Mouse (Mus musculus) megakaryocyte, embryonic 14.5 days (primary cell): Measurements from ENCODE around the gene Ptgir. TPM values are rescaled to one million over a fixed set of nuclear protein-coding genes. Genes with fewer than 3 reads are reported as not detected.
"Not testable (repeated sequence)": the region's sequence is repeated elsewhere in the genome, so short reads cannot be mapped to it uniquely, and the experiment has no call there.

Source experiments
- H3K27me3 ChIP-seq: replicated peaks from 2 replicates; pipeline ENCODE3; 2012; ENCODE audit warnings: inconsistent platforms
- H3K36me3 ChIP-seq: replicated peaks from 2 replicates; pipeline ENCODE3; 2012; ENCODE audit warnings: low read length, inconsistent platforms, mixed read lengths
- H3K4me1 ChIP-seq: 2 replicates; pipeline ENCODE4 v1.6.1; 2012; ENCODE audit warnings: inconsistent platforms
- H3K4me3 ChIP-seq: replicated peaks from 2 replicates; pipeline ENCODE3; 2012; ENCODE audit warnings: moderate library complexity, mild to moderate bottlenecking, inconsistent platforms
- H3K9me3 ChIP-seq: 2 replicates; pipeline ENCODE4 v1.6.1; 2012; ENCODE audit warnings: inconsistent platforms
- FLI1 ChIP-seq: IDR thresholded peaks from 2 replicates; pipeline ENCODE4 v1.6.1; 2012; ENCODE audit warnings: low read length, inconsistent platforms, mixed read lengths
- GATA1 ChIP-seq: IDR thresholded peaks from 3 replicates; pipeline ENCODE4 v1.6.1; 2012; ENCODE audit warnings: mixed read lengths, low read length, inconsistent platforms, borderline replicate concordance
- polyA plus RNA-seq: library from polyadenylated mRNA; stranded (reverse); fragments of >175 nt; gene quantifications from 2 replicates; pipeline ENCODE4 v1.2.3, GENCODE M21; 2012; ENCODE audit warnings: low replicate concordance; ENCODE audit not compliant: insufficient read depth

Gene Ptgir
- polyA plus RNA-seq, 1 experiment, result 56.9 TPM

GRCm38 (mm10) chr7:16946441-16947348 lies 40.4 kb downstream of the Ptgir start:
- Histone ChIP-seq H3K4me1 (peaks cover 61% of the 10 kb centered on the region), H3K4me3 (peak overlapping the region; percentile 62), H3K9me3 (0 out of 2 replicates have a peak, but pooled peaks cover 4% of the 10 kb centered on the region), H3K27me3 (peaks cover 84% of the 10 kb centered on the region), H3K36me3 (no peaks in the 10 kb centered on the region)
- TF ChIP-seq GATA1 (no peak), FLI1 (no peak)

- Histone ChIP-seq H3K4me3 (peak overlapping the region; percentile 62), H3K27me3 (peaks cover 80% of the 10 kb centered on the region), H3K9me3 (0 out of 2 replicates have a peak, but pooled peaks cover 4% of the 10 kb centered on the region)
Observed at GRCm38 (mm10) chr7:16947349-16947895, 41.1 kb downstream of the Ptgir start.

GRCm38 (mm10) chr7:16947959-16948361 lies 41.7 kb downstream of the Ptgir start:
- TF ChIP-seq GATA1, result no peak
- no peak for TF ChIP-seq FLI1
- no peak overlapping the region for H3K4me3 ChIP-seq
- 0 out of 2 replicates have a peak, but pooled peaks cover 4% of the 10 kb centered on the region for H3K9me3 ChIP-seq
- H3K4me1 ChIP-seq, result peaks cover 71% of the 10 kb centered on the region
- no peaks in the 10 kb centered on the region for H3K36me3 ChIP-seq
- H3K27me3 ChIP-seq, result peaks cover 77% of the 10 kb centered on the region

More at GRCm38 (mm10) chr7:16947349-16947895, 41.1 kb downstream of the Ptgir start:
- TF ChIP-seq GATA1, result no peak
- no peak for TF ChIP-seq FLI1
- peaks cover 68% of the 10 kb centered on the region for H3K4me1 ChIP-seq
- no peaks in the 10 kb centered on the region for H3K36me3 ChIP-seq

GRCm38 (mm10) chr7:16948923-16949458 lies 42.7 kb downstream of the Ptgir start:
- no peak for TF ChIP-seq GATA1
- H3K27me3 ChIP-seq, result peaks cover 66% of the 10 kb centered on the region

GRCm38 (mm10) chr7:16949908-16950841 lies 43.9 kb downstream of the Ptgir start:
- Histone ChIP-seq H3K4me3 (peak overlapping the region; percentile 88), H3K4me1 (peaks cover 70% of the 10 kb centered on the region), H3K27me3 (peaks cover 58% of the 10 kb centered on the region), H3K36me3 (no peaks in the 10 kb centered on the region), H3K9me3 (0 out of 2 replicates have a peak, but pooled peaks cover 2% of the 10 kb centered on the region)
- no peak for TF ChIP-seq FLI1
- no peak for TF ChIP-seq GATA1

More at GRCm38 (mm10) chr7:16948923-16949458, 42.7 kb downstream of the Ptgir start:
- 0 out of 2 replicates have a peak, but pooled peaks cover 4% of the 10 kb centered on the region for H3K9me3 ChIP-seq
- H3K4me3 ChIP-seq, result no peak overlapping the region
- no peaks in the 10 kb centered on the region for H3K36me3 ChIP-seq
- H3K4me1 ChIP-seq, result peaks cover 71% of the 10 kb centered on the region

GRCm38 (mm10) chr7:16950861-16951635 lies 44.8 kb downstream of the Ptgir start:
- H3K4me1 ChIP-seq, result peaks cover 69% of the 10 kb centered on the region
- H3K9me3 ChIP-seq, result no peaks in the 10 kb centered on the region
- TF ChIP-seq FLI1 (no peak), GATA1 (no peak)
- no peaks in the 10 kb centered on the region for H3K36me3 ChIP-seq
- H3K4me3 ChIP-seq, result no peak overlapping the region
- peaks cover 50% of the 10 kb centered on the region for H3K27me3 ChIP-seq

- not testable (repeated sequence) for H3K36me3 ChIP-seq, H3K4me3 ChIP-seq, H3K9me3 ChIP-seq
- H3K27me3 ChIP-seq, result peaks cover 22% of the 10 kb centered on the region
- H3K4me1 ChIP-seq, result peaks cover 53% of the 10 kb centered on the region
Observed at GRCm38 (mm10) chr7:16953776-16954175, 47.5 kb downstream of the Ptgir start.

GRCm38 (mm10) chr7:16955712-16956111 lies 49.4 kb downstream of the Ptgir start:
- Histone ChIP-seq H3K9me3 (no peaks in the 10 kb centered on the region), H3K4me3 (no peak overlapping the region), H3K4me1 (peaks cover 48% of the 10 kb centered on the region), H3K36me3 (no peaks in the 10 kb centered on the region), H3K27me3 (peaks cover 17% of the 10 kb centered on the region)
- TF ChIP-seq GATA1, result no peak
- TF ChIP-seq FLI1, result no peak
